Mouse (Mus musculus) cortical plate, adult 2 months (tissue): ENCODE measurements at regions not wholly inside any gene's neighbourhood (a gene's known extent, or its start where the extent isn't known, plus 50 kb on each side); places are given as distances from the start of the nearest gene placed in this dataset.
A peak's percentile ranks its signal among the peaks of the same experiment; 100 is the strongest.

ENCODE experiments used
- H3K27ac ChIP-seq: fragments of 200-500 bp; 2 replicates; pipeline ENCODE4 v1.5.1; 2012; ENCODE audit warnings: low read length, control low read depth, inconsistent platforms; ENCODE audit not compliant: insufficient read depth
- H3K4me1 ChIP-seq: fragments of 200-500 bp; 2 replicates; pipeline ENCODE4 v1.6.1; 2011; ENCODE audit warnings: low read length; ENCODE audit not compliant: control insufficient read depth, insufficient read depth
- H3K4me3 ChIP-seq: fragments of 200-500 bp; 2 replicates; pipeline ENCODE4 v1.5.1; 2011; ENCODE audit warnings: mild to moderate bottlenecking, low read length, control low read depth; ENCODE audit not compliant: insufficient read depth
- CTCF ChIP-seq: fragments of 200-500 bp; IDR thresholded peaks from 2 replicates; pipeline ENCODE4 v1.5.1; 2011; ENCODE audit warnings: mild to moderate bottlenecking, control low read depth, low read length; ENCODE audit not compliant: insufficient read depth; ENCODE audit errors: extremely low read depth
- POLR2A ChIP-seq: fragments of 200-500 bp; IDR thresholded peaks from 2 replicates; pipeline ENCODE4 v1.6.1; 2011; ENCODE audit warnings: mild to moderate bottlenecking, low read length, control low read depth; ENCODE audit not compliant: insufficient read depth; ENCODE audit errors: extremely low read depth

DNA sequence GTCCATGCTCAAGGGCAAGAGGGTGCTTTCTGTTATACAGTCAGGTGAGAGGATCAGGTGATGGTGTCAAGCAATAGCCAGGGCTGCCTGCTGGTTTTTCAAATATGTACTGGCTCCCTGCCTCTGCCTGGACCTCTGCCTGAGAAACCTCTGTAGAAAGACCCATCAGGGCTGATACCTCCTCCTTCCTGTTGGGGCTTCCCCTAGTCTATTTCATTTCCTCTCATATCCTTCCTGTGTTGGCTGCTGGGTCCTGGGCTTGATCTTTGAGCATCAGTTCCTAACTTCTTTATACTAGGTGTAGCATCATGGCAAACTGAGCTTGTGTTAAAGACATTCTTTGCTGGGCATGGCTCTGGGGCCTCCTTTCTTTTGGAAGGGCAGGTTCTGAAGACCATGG lies 89.5 kb downstream of the Tmem38b start:
- TF ChIP-seq CTCF (no peak), POLR2A (no peak)
- H3K27ac ChIP-seq, result no peak overlapping the region
- H3K4me1 ChIP-seq, result no peaks in the 10 kb centered on the region
- H3K4me3 ChIP-seq, result no peak overlapping the region

- TF ChIP-seq CTCF (peak; percentile 69), POLR2A (no peak)
- H3K27ac ChIP-seq, result no peak overlapping the region
- no peaks in the 10 kb centered on the region for H3K4me1 ChIP-seq
- H3K4me3 ChIP-seq, result no peak overlapping the region
Measured at GRCm38 (mm10) chr4:53919188-53919587, 93.3 kb downstream of the Tmem38b start.

GRCm38 (mm10) chr4:53920587-53920986 lies 94.7 kb downstream of the Tmem38b start:
- TF ChIP-seq POLR2A (no peak), CTCF (no peak)
- no peak overlapping the region for H3K27ac ChIP-seq

DNA sequence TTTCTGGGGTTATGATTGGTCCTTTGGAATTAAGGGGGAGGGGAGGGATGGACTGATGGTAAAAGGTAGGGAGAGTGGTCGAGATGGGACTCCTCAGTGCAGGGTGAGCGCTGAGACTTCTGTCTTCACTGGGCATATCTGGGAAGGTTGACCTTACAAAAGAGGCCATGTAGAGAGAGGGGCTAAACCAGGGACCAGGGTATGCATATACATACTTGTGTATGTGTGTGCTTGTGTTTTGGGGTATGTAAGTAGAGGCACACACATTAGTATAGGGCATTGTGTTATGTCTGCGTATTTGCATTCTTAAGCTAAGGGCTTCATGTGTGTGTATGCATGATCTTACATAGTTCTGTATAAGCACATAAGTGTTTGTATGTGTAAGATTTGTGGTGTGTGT lies 105.2 kb downstream of the Tmem38b start:
- H3K4me3 ChIP-seq, result no peak overlapping the region
- H3K4me1 ChIP-seq, result no peaks in the 10 kb centered on the region
- H3K27ac ChIP-seq, result no peak overlapping the region
- TF ChIP-seq POLR2A, result no peak
- no peak for TF ChIP-seq CTCF

More at GRCm38 (mm10) chr4:53920587-53920986, 94.7 kb downstream of the Tmem38b start:
- H3K4me1 ChIP-seq, result no peaks in the 10 kb centered on the region
- H3K4me3 ChIP-seq, result no peak overlapping the region

DNA sequence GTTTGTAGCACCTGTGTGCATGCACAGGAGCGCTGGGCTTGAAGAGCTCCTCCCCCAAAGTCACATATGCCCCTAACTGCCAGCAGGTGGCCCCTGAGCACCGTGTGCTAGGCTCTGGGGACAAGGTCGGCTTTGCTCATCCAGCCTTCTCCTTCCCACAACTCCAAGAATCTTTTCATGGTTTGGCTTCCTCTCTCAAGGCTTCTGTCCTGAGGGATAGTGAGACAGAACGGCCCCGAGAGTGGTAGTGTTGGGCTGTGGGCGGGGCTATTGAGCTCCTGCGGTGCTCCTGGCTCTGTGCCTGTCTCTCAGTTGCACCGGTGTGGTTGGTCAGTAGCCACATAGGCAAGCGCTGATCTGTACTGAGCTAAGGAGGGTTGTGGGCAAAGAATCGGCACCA lies 105.7 kb downstream of the Tmem38b start:
- TF ChIP-seq CTCF (peak; percentile 95), POLR2A (no peak)
- H3K27ac ChIP-seq, result no peak overlapping the region
- no peak overlapping the region for H3K4me3 ChIP-seq
- H3K4me1 ChIP-seq, result no peaks in the 10 kb centered on the region

DNA sequence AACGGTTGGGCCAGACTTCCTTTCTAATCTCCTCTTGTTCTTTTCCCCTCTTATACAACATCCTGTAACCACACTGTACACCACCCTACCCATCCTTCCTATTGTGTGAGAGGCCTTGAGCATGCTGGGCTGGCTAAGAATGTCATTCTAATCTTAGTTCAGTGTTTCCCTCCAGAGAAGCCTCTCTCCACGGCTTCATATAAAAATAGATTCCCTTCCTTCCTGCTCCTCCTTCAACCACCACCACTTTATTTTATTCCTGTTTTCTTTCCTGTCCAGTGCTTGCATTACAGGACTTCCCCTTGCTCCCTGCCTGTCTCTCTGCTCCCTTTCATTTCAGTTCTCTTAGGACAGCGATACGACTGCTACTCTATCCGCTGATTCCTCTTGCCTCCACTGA lies 109.5 kb downstream of the Tmem38b start:
- Histone ChIP-seq H3K4me1 (no peaks in the 10 kb centered on the region), H3K27ac (no peak overlapping the region), H3K4me3 (no peak overlapping the region)
- no peak for TF ChIP-seq CTCF
- TF ChIP-seq POLR2A, result no peak

GRCm38 (mm10) chr4:53948736-53949135 lies 122.9 kb downstream of the Tmem38b start:
- TF ChIP-seq POLR2A, result no peak
- no peak for TF ChIP-seq CTCF
- H3K4me1 ChIP-seq, result no peaks in the 10 kb centered on the region

GRCm38 (mm10) chr4:53949164-53949563 lies 123.3 kb downstream of the Tmem38b start:
- no peak for TF ChIP-seq CTCF
- no peak for TF ChIP-seq POLR2A
- H3K4me1 ChIP-seq, result no peaks in the 10 kb centered on the region

More at GRCm38 (mm10) chr4:53948736-53949135, 122.9 kb downstream of the Tmem38b start:
- Histone ChIP-seq H3K27ac (no peak overlapping the region), H3K4me3 (no peak overlapping the region)

DNA sequence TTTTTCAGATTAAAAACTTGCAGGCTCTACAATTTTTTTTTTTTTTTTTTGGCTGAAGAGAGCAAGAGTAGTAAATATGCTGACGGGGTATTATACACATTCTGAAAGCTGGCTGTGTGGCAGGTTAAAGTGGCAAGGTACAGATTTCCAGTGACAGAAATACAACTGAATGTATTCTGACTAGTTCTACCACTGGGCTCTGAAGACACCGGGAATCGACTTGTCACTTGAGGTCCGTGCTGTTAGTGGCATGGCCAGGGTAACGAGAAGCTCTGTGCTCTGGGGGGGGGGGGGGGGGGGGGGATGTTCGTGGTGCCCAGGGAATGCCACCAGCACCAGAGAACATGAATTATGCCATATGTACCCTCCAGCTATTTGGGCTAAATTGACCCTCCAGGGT lies 124.7 kb downstream of the Tmem38b start:
- TF ChIP-seq POLR2A (no peak), CTCF (no peak)
- Histone ChIP-seq H3K27ac (no peak overlapping the region), H3K4me3 (no peak overlapping the region), H3K4me1 (no peaks in the 10 kb centered on the region)

More at GRCm38 (mm10) chr4:53949164-53949563, 123.3 kb downstream of the Tmem38b start:
- H3K27ac ChIP-seq, result no peak overlapping the region
- H3K4me3 ChIP-seq, result no peak overlapping the region

DNA sequence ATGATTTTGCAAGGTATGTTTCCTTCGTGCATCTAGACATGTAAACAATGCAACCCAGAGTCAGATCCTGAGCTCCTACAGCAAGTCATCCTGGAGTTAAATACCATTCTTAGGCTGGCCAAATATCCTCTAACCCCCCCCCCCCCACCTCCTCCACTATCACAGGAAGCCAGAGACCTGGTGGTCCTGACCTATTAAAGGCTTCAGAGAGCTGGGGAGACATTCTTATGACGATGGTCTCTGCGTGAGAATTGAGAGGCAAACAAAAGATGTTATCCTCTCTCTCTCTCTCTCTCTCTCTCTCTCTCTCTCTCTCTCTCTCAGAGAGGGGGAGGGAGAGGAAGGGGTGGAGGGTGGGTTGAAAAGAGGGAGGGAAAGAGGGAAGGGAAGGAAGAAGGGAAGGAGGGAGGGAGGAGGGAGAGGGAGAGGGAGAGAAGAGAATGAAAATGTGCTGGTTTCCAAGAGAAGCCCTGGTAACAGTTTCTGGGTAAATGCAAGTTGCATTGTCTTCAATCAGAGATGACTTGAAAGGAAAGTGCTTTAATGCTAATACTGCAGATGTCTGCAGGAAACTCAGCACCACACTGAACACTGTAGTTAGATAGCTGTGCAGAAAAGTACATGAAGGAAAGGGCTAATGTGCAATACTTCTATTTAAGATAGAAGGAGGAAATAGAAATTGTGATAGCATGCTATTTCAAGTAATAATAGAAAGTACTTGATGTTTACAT lies 125.3 kb downstream of the Tmem38b start:
- Histone ChIP-seq H3K4me1 (no peaks in the 10 kb centered on the region), H3K27ac (no peak overlapping the region), H3K4me3 (no peak overlapping the region)
- TF ChIP-seq CTCF, result no peak
- TF ChIP-seq POLR2A, result no peak

GRCm38 (mm10) chr4:53951734-53952109 lies 125.9 kb downstream of the Tmem38b start:
- TF ChIP-seq POLR2A (no peak), CTCF (no peak)
- Histone ChIP-seq H3K27ac (no peak overlapping the region), H3K4me3 (no peak overlapping the region), H3K4me1 (no peaks in the 10 kb centered on the region)
